Mouse (Mus musculus): Measurements from ENCODE around the gene Setd7.
A peak's percentile ranks its signal among the peaks of the same experiment; 100 is the strongest.

The Setd7 gene

DNA sequence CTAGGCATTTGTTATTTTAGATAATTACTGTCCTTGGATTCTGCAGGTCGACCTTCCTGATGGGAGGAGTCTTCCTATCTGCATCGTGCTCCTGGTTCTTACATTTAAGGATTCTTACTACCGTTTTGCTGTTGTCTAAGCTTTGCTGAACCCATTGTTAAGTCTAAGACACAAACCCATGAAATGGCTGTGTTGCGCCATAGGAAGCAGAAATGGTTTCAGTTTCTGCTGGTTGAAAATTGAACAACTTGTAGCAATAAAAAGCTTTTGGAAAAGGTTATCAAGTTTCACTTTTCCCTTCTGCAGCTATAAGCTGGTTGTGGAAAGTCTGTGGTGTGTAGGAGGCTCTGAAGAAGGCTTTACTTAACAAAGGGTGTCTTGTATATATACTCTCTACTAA lies 85.0 kb downstream of the Setd7 start:
- DNase-seq (ENCODE audit: low read depth, low spot score) = peak; percentile 18

DNA sequence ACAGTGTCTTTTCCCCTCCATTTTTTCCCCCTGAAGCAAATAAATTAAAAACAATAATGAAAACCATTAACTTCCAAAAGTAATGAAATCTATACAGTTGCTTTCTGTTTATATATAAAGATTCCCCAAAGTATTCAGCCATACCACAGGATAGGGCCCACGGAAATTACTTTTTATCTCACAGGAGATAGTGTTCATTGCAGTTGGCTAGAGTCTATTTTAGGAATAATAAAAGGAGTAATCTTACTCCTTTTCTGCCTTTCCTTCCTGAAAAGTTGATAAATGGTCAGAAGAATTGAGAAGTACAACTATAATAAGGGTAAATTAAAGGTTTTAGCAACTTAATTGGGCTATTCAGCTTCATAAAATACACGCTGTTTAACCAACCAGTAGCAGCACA lies 92.1 kb downstream of the Setd7 start:
- no peak for DNase-seq (ENCODE audit: low read depth, low spot score)

Measured in brain, adult 2 months (tissue).